Mouse (Mus musculus) heart, postnatal 0 days (tissue): ENCODE data around the gene Terf2. TPM values are rescaled to one million over a fixed set of nuclear protein-coding genes. Genes with fewer than 3 reads are reported as not detected.
"Not testable (repeated sequence)": the region's sequence is repeated elsewhere in the genome, so short reads cannot be mapped to it uniquely, and the experiment has no call there.

Experiments
- ATAC-seq: fragments of 200-750 bp; cut with Nextera tagmentation; 2 replicates; pipeline ENCODE4 v1.8.0; 2017; ENCODE audit warnings: low read depth, moderate number of reproducible peaks, moderate library complexity; ENCODE audit not compliant: insufficient read depth
- DNase-seq: peaks from one replicate; pipeline ENCODE4 v3.0.0-alpha.2; 2016; ENCODE audit warnings: low spot score
- H3K27ac ChIP-seq: fragments of 300-500 bp; sonication (generic); 2 replicates; pipeline ENCODE4 v1.5.1; 2014; ENCODE audit warnings: low read depth, mild to moderate bottlenecking
- H3K27me3 ChIP-seq: fragments of 300-500 bp; sonication (generic); 2 replicates; pipeline ENCODE4 v1.6.1; 2014; ENCODE audit warnings: low read length, mixed read lengths; ENCODE audit not compliant: control insufficient read depth, insufficient read depth
- H3K36me3 ChIP-seq: fragments of 300-500 bp; sonication (generic); replicated peaks from 2 replicates; pipeline ENCODE4 v1.6.1; 2014; ENCODE audit warnings: low read length, mixed read lengths; ENCODE audit not compliant: control insufficient read depth, insufficient read depth
- H3K4me1 ChIP-seq: fragments of 300-500 bp; sonication (generic); 2 replicates; pipeline ENCODE4 v1.6.1; 2014; ENCODE audit warnings: antibody characterized with exemption; ENCODE audit not compliant: control insufficient read depth, insufficient read depth
- H3K4me2 ChIP-seq: fragments of 300-500 bp; sonication (generic); 2 replicates; pipeline ENCODE4 v1.6.1; 2014; ENCODE audit warnings: low read depth, mild to moderate bottlenecking, low read length, moderate library complexity
- H3K4me3 ChIP-seq: fragments of 300-500 bp; sonication (generic); 2 replicates; pipeline ENCODE4 v1.5.1; 2014; ENCODE audit warnings: low read depth, low read length
- H3K9ac ChIP-seq: fragments of 300-500 bp; sonication (generic); replicated peaks from 2 replicates; pipeline ENCODE4 v1.6.1; 2014; ENCODE audit warnings: low read depth, low read length, mixed read lengths
- H3K9me3 ChIP-seq: fragments of 300-500 bp; sonication (generic); replicated peaks from 2 replicates; pipeline ENCODE4 v1.6.1; 2016; ENCODE audit warnings: low read length; ENCODE audit not compliant: control insufficient read depth
- CTCF ChIP-seq: IDR thresholded peaks from 2 replicates; pipeline ENCODE4 v1.5.1; 2016; ENCODE audit warnings: antibody characterized with exemption, control low read depth, low read depth
- EP300 ChIP-seq: IDR thresholded peaks from 2 replicates; pipeline ENCODE4 v1.6.1; 2016; ENCODE audit warnings: antibody characterized with exemption, low read depth
- WGBS: fragments of 180-500 bp; shearing (Covaris S2); extraction: QIAGEN DNeasy Blood & Tissue Kit; methylation state at CpG from one replicate; pipeline ENCODE4 v1.1.7; 2014; 5-methylcytosine and 5-hydroxymethylcytosine counted together
- polyA plus RNA-seq: library from polyadenylated mRNA; unstranded; fragments of >200 nt; fragmentation: Nextera tagmentation; extraction: Ambion mirVana; gene quantifications from 2 replicates; pipeline ENCODE4 v1.2.1, GENCODE M21; 2015
- total RNA-seq: library from RNA; depleted of rRNA; stranded (reverse); fragments of >200 nt; gene quantifications from 2 replicates; pipeline ENCODE4 v1.2.3, GENCODE M21; 2014; ENCODE audit warnings: low replicate concordance

The Terf2 gene
- total and polyA plus RNA-seq, 2 experiments from 2014 or later: 7.3 to 8.2 TPM

GRCm38 (mm10) chr8:107108978-107109720 lies 12.8 kb upstream of the Terf2 start:
- Histone ChIP-seq H3K4me3 (peak overlapping the region; percentile 9; the same call in 1 of the 2 replicates), H3K27ac (no peak overlapping the region), H3K9me3 (no peaks in the 10 kb centered on the region), H3K36me3 (no peaks in the 10 kb centered on the region), H3K9ac (no peak overlapping the region), H3K27me3 (no peaks in the 10 kb centered on the region), H3K4me1 (no peaks in the 10 kb centered on the region), H3K4me2 (peak overlapping the region; percentile 34; the same call in 1 of the 2 replicates)
- DNase-seq (no peak), ATAC-seq (no peak)
- 59% methylated on average over 23 of the region's 23 CpGs for WGBS
- TF ChIP-seq EP300 (no peak), CTCF (no peak)

- not testable (repeated sequence) for ATAC-seq, H3K4me2 ChIP-seq, H3K27me3 ChIP-seq, H3K9ac ChIP-seq, H3K4me3 ChIP-seq, H3K36me3 ChIP-seq, H3K9me3 ChIP-seq, DNase-seq, H3K4me1 ChIP-seq, H3K27ac ChIP-seq
- WGBS: 89% methylated on average over 5 of the region's 5 CpGs
These were observed 11.7 kb upstream of the Terf2 start for GRCm38 (mm10) chr8:107108089-107108488.

GRCm38 (mm10) chr8:107104547-107104946 lies 8.2 kb upstream of the Terf2 start:
- Histone ChIP-seq H3K27ac (no peak overlapping the region), H3K36me3 (no peaks in the 10 kb centered on the region), H3K4me3 (no peak overlapping the region), H3K9ac (no peak overlapping the region), H3K27me3 (no peaks in the 10 kb centered on the region), H3K4me2 (no peak overlapping the region), H3K9me3 (no peaks in the 10 kb centered on the region), H3K4me1 (no peaks in the 10 kb centered on the region)
- peak; percentile 66 for ATAC-seq
- DNase-seq: peak; percentile 71
- TF ChIP-seq EP300 (no peak), CTCF (peak; percentile 92)
- WGBS: 8% methylated on average over 4 of the region's 4 CpGs

GRCm38 (mm10) chr8:107100635-107101034 lies 4.3 kb upstream of the Terf2 start:
- no peak overlapping the region for H3K9ac ChIP-seq
- TF ChIP-seq EP300 (no peak), CTCF (no peak)

GRCm38 (mm10) chr8:107095717-107096365 lies 506 bp downstream of the Terf2 start:
- Histone ChIP-seq H3K27me3 (no peaks in the 10 kb centered on the region), H3K9ac (peak overlapping the region; percentile 80), H3K36me3 (peaks cover 18% of the 10 kb centered on the region), H3K4me1 (peaks cover 9% of the 10 kb centered on the region), H3K27ac (peak overlapping the region; percentile 94), H3K9me3 (no peaks in the 10 kb centered on the region), H3K4me2 (peak overlapping the region; percentile 83), H3K4me3 (peak overlapping the region; percentile 88)
- TF ChIP-seq EP300 (no peak), CTCF (no peak)
- under 1% methylated on average over 51 of the region's 53 CpGs for WGBS
- no peak for DNase-seq
- ATAC-seq: no peak; the same call in 1 of the 2 replicates

More at GRCm38 (mm10) chr8:107100635-107101034, 4.3 kb upstream of the Terf2 start:
- Histone ChIP-seq H3K9me3 (no peaks in the 10 kb centered on the region), H3K27me3 (no peaks in the 10 kb centered on the region), H3K27ac (no peak overlapping the region), H3K4me1 (no peaks in the 10 kb centered on the region), H3K4me3 (no peak overlapping the region), H3K36me3 (no peaks in the 10 kb centered on the region), H3K4me2 (no peak overlapping the region)
- WGBS: 62% methylated on average over 2 of the region's 2 CpGs
- ATAC-seq (no peak), DNase-seq (no peak)
